Mouse (Mus musculus) ES-E14 (cell line): Measurements from ENCODE around the gene Mcm5.

Experiments used
- CHD2 ChIP-seq: IDR thresholded peaks from 2 replicates; pipeline ENCODE4 v1.6.1; 2014; ENCODE audit warnings: mild to moderate bottlenecking, low read depth, low read length, inconsistent platforms
- HCFC1 ChIP-seq: IDR thresholded peaks from 2 replicates; pipeline ENCODE4 v1.6.1; 2012; ENCODE audit warnings: low read length, inconsistent platforms, borderline replicate concordance; ENCODE audit not compliant: insufficient read depth
- ZC3H11A ChIP-seq: IDR thresholded peaks from 2 replicates; pipeline ENCODE4 v1.6.1; 2012; ENCODE audit warnings: low read depth, mild to moderate bottlenecking, inconsistent platforms, low read length, borderline replicate concordance
- ZNF384 ChIP-seq: IDR thresholded peaks from 2 replicates; pipeline ENCODE4 v1.6.1; 2012; ENCODE audit warnings: low read depth, low read length, inconsistent platforms

DNA sequence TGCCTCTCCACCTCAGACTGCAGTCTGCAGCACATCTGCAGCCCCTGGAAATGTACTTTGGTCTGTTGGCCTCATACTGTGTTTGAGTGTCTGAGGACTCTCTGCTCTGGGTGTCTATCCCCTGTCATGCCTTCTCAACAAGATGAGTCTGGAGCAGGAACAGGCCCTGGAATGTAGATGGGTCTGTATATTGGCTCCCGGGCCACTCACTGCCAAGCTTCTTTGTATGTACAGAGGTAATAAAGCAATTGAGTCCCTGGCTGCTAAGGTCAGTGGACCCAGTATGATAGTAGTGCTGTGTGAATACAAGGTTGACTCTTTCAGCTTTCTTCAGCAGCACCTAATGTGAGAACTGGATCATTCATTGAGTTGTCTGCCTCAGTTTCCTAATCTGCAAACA, 18.0 kb downstream of the Mcm5 start:
- TF ChIP-seq CHD2 (no peak), HCFC1 (no peak), ZC3H11A (no peak), ZNF384 (no peak)
